Mouse (Mus musculus): Measurements from ENCODE around the gene Eno1.

DNA sequence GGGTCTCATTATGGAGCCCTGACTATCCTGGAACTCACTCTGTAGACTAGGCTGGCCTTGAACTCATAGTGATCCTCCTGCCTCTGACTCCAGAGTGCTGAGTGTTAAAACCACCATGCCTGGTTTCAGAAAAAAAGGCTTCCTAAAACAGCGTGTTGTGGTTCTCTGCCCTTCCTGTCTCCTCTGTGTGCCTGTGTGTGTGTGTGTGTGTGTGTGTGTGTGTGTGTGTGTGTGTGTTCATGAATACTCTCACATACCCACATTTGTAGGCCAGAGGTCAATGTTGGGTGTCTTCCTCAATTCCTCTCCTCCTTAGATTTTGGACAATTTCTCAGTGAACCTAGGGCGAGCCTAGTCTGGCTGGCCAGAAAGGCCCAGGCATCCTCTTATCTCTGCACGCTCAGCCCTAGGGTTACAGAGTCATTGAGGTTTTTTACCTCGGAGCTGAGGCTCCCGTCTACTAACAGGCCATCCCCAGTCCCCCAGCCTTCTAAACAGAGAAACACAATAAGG lies 19.4 kb upstream of the Eno1 start:
- TF ChIP-seq GATA1 (IDR thresholded peaks at IDR 0.05; ENCODE audit: low read length) (no peak), TAL1 (IDR thresholded peaks at IDR 0.05; ENCODE audit: low read length) (no peak)
